Mouse (Mus musculus) CH12.LX (cell line): ENCODE measurements around the gene Gramd1b. TPM values are rescaled to one million over a fixed set of nuclear protein-coding genes. Genes with fewer than 3 reads are reported as not detected.

Source experiments
- DNase-seq: peaks from one replicate; pipeline ENCODE4 v3.0.0-alpha.2; 2013; ENCODE audit errors: extremely low read depth
- H3K27ac ChIP-seq: 2 replicates; pipeline ENCODE4 v1.5.1; 2012; ENCODE audit warnings: low read depth, mild to moderate bottlenecking, control low read depth, moderate library complexity; ENCODE audit not compliant: insufficient read depth
- H3K27me3 ChIP-seq: replicated peaks from 2 replicates; pipeline ENCODE3; 2012; ENCODE audit warnings: inconsistent platforms
- H3K36me3 ChIP-seq, 2 experiments: replicated peaks in 1 of 2; 2 replicates each; pipeline versions ENCODE3 to v1.6.1; 2012; ENCODE audit warnings: inconsistent platforms in 1 of 2, low read length in 1 of 2, mild to moderate bottlenecking in 1 of 2, mixed read lengths in 1 of 2, moderate library complexity in 1 of 2; ENCODE audit not compliant: control insufficient read depth in 1 of 2, insufficient read depth in 1 of 2
- H3K4me1 ChIP-seq, 2 experiments: 2 replicates each; pipeline ENCODE4 v1.6.1; 2012; ENCODE audit warnings: inconsistent platforms in 1 of 2, moderate library complexity in 1 of 2; ENCODE audit not compliant: insufficient read depth in 2 of 2, control insufficient read depth in 1 of 2
- H3K4me2 ChIP-seq: 2 replicates; pipeline ENCODE4 v1.6.1; 2012; ENCODE audit warnings: low read depth, mild to moderate bottlenecking, control low read depth; ENCODE audit not compliant: poor library complexity, insufficient read depth, severe bottlenecking
- H3K4me3 ChIP-seq, 3 experiments: fragments of 150-350 bp in 1 of 3; sonication (generic) in 1 of 3; replicated peaks in 1 of 3; 2 replicates each; pipeline versions ENCODE3 to v1.5.1; 2011 to 2012; ENCODE audit warnings: low read depth in 2 of 3, low read length in 2 of 3, mild to moderate bottlenecking in 2 of 3, moderate library complexity in 2 of 3, control low read depth in 1 of 3, improper control_type of control experiment in 1 of 3, inconsistent platforms in 1 of 3, mixed read lengths in 1 of 3; ENCODE audit not compliant: poor library complexity in 1 of 3
- H3K79me2 ChIP-seq: replicated peaks from 2 replicates; pipeline ENCODE4 v1.6.1; 2012; ENCODE audit warnings: mild to moderate bottlenecking, moderate library complexity; ENCODE audit not compliant: control insufficient read depth, poor library complexity, insufficient read depth, severe bottlenecking; ENCODE audit errors: extremely low read depth
- H3K9ac ChIP-seq: 2 replicates; pipeline ENCODE4 v1.6.1; 2012; ENCODE audit warnings: low read depth, mild to moderate bottlenecking, control low read depth, moderate library complexity; ENCODE audit not compliant: insufficient read depth
- H3K9me3 ChIP-seq: replicated peaks from 2 replicates; pipeline ENCODE3; 2012; ENCODE audit warnings: low read length, inconsistent platforms, mixed read lengths
- BHLHE40 ChIP-seq: IDR thresholded peaks from 2 replicates; pipeline ENCODE4 v1.6.1; 2011; ENCODE audit warnings: mild to moderate bottlenecking, low read depth, low read length, improper control_type of control experiment
- ETS1 ChIP-seq: conservative IDR thresholded peaks from 2 replicates; pipeline ENCODE4 v1.6.1; 2012; ENCODE audit warnings: low read depth, mild to moderate bottlenecking, inconsistent platforms, low read length, improper control_type of control experiment, moderate library complexity
- GABPA ChIP-seq: IDR thresholded peaks from 2 replicates; pipeline ENCODE4 v1.6.1; 2012; ENCODE audit warnings: low read depth, low read length, improper control_type of control experiment, inconsistent platforms; ENCODE audit not compliant: insufficient replicate concordance
- JUN ChIP-seq: IDR thresholded peaks from 2 replicates; pipeline ENCODE4 v1.6.1; 2011; ENCODE audit warnings: low read depth, mild to moderate bottlenecking, low read length, improper control_type of control experiment, moderate library complexity; ENCODE audit not compliant: insufficient read depth
- JUND ChIP-seq: conservative IDR thresholded peaks from 2 replicates; pipeline ENCODE4 v1.6.1; 2011; ENCODE audit warnings: low read depth, low read length, improper control_type of control experiment
- MAFK ChIP-seq: IDR thresholded peaks from 2 replicates; pipeline ENCODE4 v1.6.1; 2011; ENCODE audit warnings: low read length, improper control_type of control experiment; ENCODE audit not compliant: insufficient replicate concordance
- MAX ChIP-seq: IDR thresholded peaks from 2 replicates; pipeline ENCODE4 v1.6.1; 2011; ENCODE audit warnings: low read length, improper control_type of control experiment
- MAZ ChIP-seq: IDR thresholded peaks from 2 replicates; pipeline ENCODE4 v1.6.1; 2012; ENCODE audit warnings: low read depth, mild to moderate bottlenecking, inconsistent platforms, low read length, improper control_type of control experiment, moderate library complexity
- MEF2A ChIP-seq: IDR thresholded peaks from 2 replicates; pipeline ENCODE4 v1.6.1; 2014; ENCODE audit warnings: low read depth, mild to moderate bottlenecking, inconsistent platforms, low read length, improper control_type of control experiment, borderline replicate concordance
- MXI1 ChIP-seq: IDR thresholded peaks from 2 replicates; pipeline ENCODE4 v1.6.1; 2011; ENCODE audit warnings: mild to moderate bottlenecking, low read depth, low read length, improper control_type of control experiment
- NRF1 ChIP-seq: IDR thresholded peaks from 2 replicates; pipeline ENCODE4 v1.6.1; 2014; ENCODE audit warnings: low read depth, mild to moderate bottlenecking, inconsistent platforms, low read length, improper control_type of control experiment, moderate library complexity
- PAX5 ChIP-seq: IDR thresholded peaks from 2 replicates; pipeline ENCODE4 v1.6.1; 2012; ENCODE audit warnings: low read length, inconsistent platforms, mixed read lengths
- POLR2A ChIP-seq: IDR thresholded peaks from 2 replicates; pipeline ENCODE4 v1.6.1; 2011; ENCODE audit warnings: low read depth, mild to moderate bottlenecking, improper control_type of control experiment, low read length
- RCOR1 ChIP-seq: conservative IDR thresholded peaks from 2 replicates; pipeline ENCODE4 v1.6.1; 2012; ENCODE audit warnings: low read depth, mild to moderate bottlenecking, inconsistent platforms, low read length, improper control_type of control experiment
- USF2 ChIP-seq: conservative IDR thresholded peaks from 2 replicates; pipeline ENCODE4 v1.6.1; 2011; ENCODE audit warnings: low read depth, low read length, improper control_type of control experiment
- dilution Hi-C: fragments of 300-500 bp; cut with MboI; formaldehyde crosslinking; loops from 2 replicates; pipeline ENCODE4 v1.14.3; 2020; ENCODE audit warnings: low sequenced_read_pairs; ENCODE audit not compliant: extremely low pct_unique_long_range_greater_than_20kb, extremely low pct_ligation_motif_present
- in situ Hi-C: fragments of 300-500 bp; cut with MboI; formaldehyde crosslinking; loops from 3 replicates; pipeline ENCODE4 v1.14.3; 2019; ENCODE audit warnings: low sequenced_read_pairs, low pct_ligation_motif_present, low pct_unique_long_range_greater_than_20kb, mixed read lengths
- polyA plus RNA-seq: library from polyadenylated mRNA; unstranded; fragments of >175 nt; gene quantifications from 2 replicates; pipeline ENCODE4 v1.2.1, GENCODE M21; 2012; ENCODE audit warnings: low read depth; ENCODE audit not compliant: insufficient read length
- total RNA-seq, 2 experiments: library from RNA; depleted of rRNA; stranded (reverse); fragments of 300-350 nt in 1 of 2; fragments of >200 nt in 1 of 2; gene quantifications; 2 replicates each; pipeline ENCODE4 v1.2.3; 2012 to 2014

The Gramd1b gene
- total and polyA plus RNA-seq, 3 experiments, result 13.3 to 40.8 (median 16.7) TPM

DNA sequence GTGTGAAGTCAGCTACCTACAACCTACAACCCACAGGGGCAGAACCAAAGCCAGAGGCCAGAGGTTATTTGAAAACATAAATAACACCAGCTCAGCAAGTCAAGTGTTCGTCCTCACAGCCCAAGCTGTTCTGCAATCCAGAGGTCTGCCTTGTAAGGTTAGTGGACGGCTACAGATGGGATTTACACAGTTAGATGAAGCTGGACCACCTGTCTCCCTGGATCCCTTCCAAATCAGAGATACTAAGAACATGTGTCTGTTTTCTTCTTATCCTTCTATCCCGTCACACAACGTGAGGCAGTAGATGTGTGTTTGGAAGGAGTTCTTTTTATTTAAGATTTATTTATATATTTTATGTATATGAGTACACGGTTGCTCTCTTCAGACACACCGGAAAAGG, 21.7 kb downstream of the Gramd1b start:
- Histone ChIP-seq H3K4me3 (no peak overlapping the region), H3K36me3 (no peaks in the 10 kb centered on the region), H3K27me3 (no peaks in the 10 kb centered on the region), H3K27ac (no peak overlapping the region), H3K79me2 (no peaks in the 10 kb centered on the region), H3K9ac (no peak overlapping the region), H3K4me1 (no peaks in the 10 kb centered on the region; a peak in 1 of 4 replicates), H3K9me3 (no peaks in the 10 kb centered on the region), H3K4me2 (no peak overlapping the region)
- dilution Hi-C loops (no loop called here), in situ Hi-C loops (no loop called here)
- DNase-seq, result no peak
- TF ChIP-seq ETS1 (no peak), JUND (no peak), PAX5 (no peak)

DNA sequence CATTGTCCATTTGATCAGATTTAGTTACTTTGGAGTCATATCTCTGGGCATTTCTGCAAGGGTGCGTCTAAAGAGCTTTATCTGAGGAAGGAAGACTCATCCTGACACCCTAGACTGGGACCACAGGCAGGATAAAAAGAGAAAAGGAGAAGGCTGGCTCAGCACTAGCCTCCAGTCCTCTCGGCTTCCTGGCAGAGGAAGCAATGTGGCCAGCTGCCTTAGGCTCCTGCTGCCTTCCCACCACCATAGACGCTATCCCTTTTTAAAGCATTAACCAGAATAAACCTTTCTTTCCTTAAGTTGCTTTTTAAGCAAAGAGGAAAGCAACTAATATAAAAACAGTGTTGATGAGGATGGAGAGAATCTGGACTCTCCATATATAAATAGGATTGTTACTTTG, 24.6 kb downstream of the Gramd1b start:
- Histone ChIP-seq H3K36me3 (no peaks in the 10 kb centered on the region), H3K9me3 (no peaks in the 10 kb centered on the region), H3K79me2 (no peaks in the 10 kb centered on the region), H3K4me2 (no peak overlapping the region), H3K9ac (no peak overlapping the region)
- no peak for DNase-seq
- dilution Hi-C loops, result no loop called here
- TF ChIP-seq MXI1 (no peak), MAX (no peak), JUN (no peak), RCOR1 (no peak), BHLHE40 (no peak), MAZ (no peak), MAFK (no peak), POLR2A (no peak), GABPA (no peak), MEF2A (no peak), USF2 (no peak), PAX5 (no peak), NRF1 (no peak)
- TF ChIP-seq, all 38 proteins: peak for 0
- no peak overlapping the region for H3K27ac ChIP-seq
- H3K4me3 ChIP-seq, result no peak overlapping the region
- no peaks in the 10 kb centered on the region for H3K27me3 ChIP-seq
- in situ Hi-C loops, result no loop called here
- no peaks in the 10 kb centered on the region; a peak in 1 of 4 replicates for H3K4me1 ChIP-seq
